Mouse (Mus musculus) olfactory bulb, adult 2 months (tissue): Measurements from ENCODE around the gene Ppp2r2c. TPM values are rescaled to one million over a fixed set of nuclear protein-coding genes. Genes with fewer than 3 reads are reported as not detected.
"Not testable (repeated sequence)": the region's sequence is repeated elsewhere in the genome, so short reads cannot be mapped to it uniquely, and the experiment has no call there.

Experiments used
- H3K27ac ChIP-seq: fragments of 200-500 bp; 2 replicates; pipeline ENCODE4 v1.5.1; 2012; ENCODE audit warnings: low read depth, low read length; ENCODE audit not compliant: insufficient read depth
- H3K4me1 ChIP-seq: fragments of 200-500 bp; 2 replicates; pipeline ENCODE4 v1.6.1; 2012; ENCODE audit warnings: low read length; ENCODE audit not compliant: control insufficient read depth, insufficient read depth
- H3K4me3 ChIP-seq: fragments of 200-500 bp; 2 replicates; pipeline ENCODE4 v1.5.1; 2012; ENCODE audit warnings: mild to moderate bottlenecking, low read depth, low read length, moderate library complexity; ENCODE audit not compliant: insufficient read depth
- CTCF ChIP-seq: fragments of 200-500 bp; IDR thresholded peaks from 2 replicates; pipeline ENCODE4 v1.5.1; 2012; ENCODE audit warnings: low read depth, mild to moderate bottlenecking, low read length, moderate library complexity; ENCODE audit not compliant: insufficient read depth
- POLR2A ChIP-seq: fragments of 200-500 bp; IDR thresholded peaks from 2 replicates; pipeline ENCODE4 v1.6.1; 2012; ENCODE audit warnings: mild to moderate bottlenecking, low read depth, low read length, moderate library complexity; ENCODE audit not compliant: insufficient read depth
- WGBS: fragments of 180-500 bp; shearing (Covaris S2); methylation state at CpG from one replicate; pipeline ENCODE4 v1.1.7; 2018; 5-methylcytosine and 5-hydroxymethylcytosine counted together
- polyA plus RNA-seq: library from polyadenylated mRNA; stranded (reverse); fragments of >200 nt; gene quantifications from 2 replicates; pipeline ENCODE4 v1.2.4, GENCODE M21; 2012; ENCODE audit warnings: low replicate concordance; ENCODE audit not compliant: missing spikeins, insufficient read depth, insufficient read length

Gene Ppp2r2c
- polyA plus RNA-seq, 1 experiment: 124 TPM

GRCm38 (mm10) chr5:36928701-36929100, 60.4 kb downstream of the Ppp2r2c start:
- TF ChIP-seq POLR2A (no peak), CTCF (no peak)
- H3K4me3 ChIP-seq: no peak overlapping the region
- WGBS: 57% methylated on average over 4 of the region's 4 CpGs
- H3K27ac ChIP-seq: no peak overlapping the region
- peaks cover 19% of the 10 kb centered on the region for H3K4me1 ChIP-seq

GRCm38 (mm10) chr5:36929376-36929775, 61.1 kb downstream of the Ppp2r2c start:
- TF ChIP-seq CTCF: no peak
- no peak for TF ChIP-seq POLR2A
- H3K27ac ChIP-seq: no peak overlapping the region
- H3K4me3 ChIP-seq: no peak overlapping the region
- WGBS: 47% methylated on average over 3 of the region's 3 CpGs
- peaks cover 13% of the 10 kb centered on the region for H3K4me1 ChIP-seq

- Histone ChIP-seq H3K4me1 (peaks cover 25% of the 10 kb centered on the region), H3K4me3 (no peak overlapping the region), H3K27ac (no peak overlapping the region)
- TF ChIP-seq CTCF (no peak), POLR2A (no peak)
- 74% methylated on average over 8 of the region's 8 CpGs for WGBS
These were observed 65.1 kb downstream of the Ppp2r2c start for GRCm38 (mm10) chr5:36933383-36933782.

- WGBS: 38% methylated on average over 17 of the region's 17 CpGs
- Histone ChIP-seq H3K4me1 (peaks cover 25% of the 10 kb centered on the region), H3K4me3 (no peak overlapping the region), H3K27ac (peak overlapping the region; percentile 34)
- no peak for TF ChIP-seq CTCF
- TF ChIP-seq POLR2A: no peak
These were observed 67.5 kb downstream of the Ppp2r2c start for GRCm38 (mm10) chr5:36935486-36936473.

- peaks cover 23% of the 10 kb centered on the region for H3K4me1 ChIP-seq
- no peak overlapping the region for H3K4me3 ChIP-seq
- 81% methylated on average over 7 of the region's 7 CpGs for WGBS
- H3K27ac ChIP-seq: 0 out of 2 replicates have a peak overlapping the region, but pooled peaks have one; percentile 34
- TF ChIP-seq CTCF (no peak), POLR2A (no peak)
These were observed 68.2 kb downstream of the Ppp2r2c start for GRCm38 (mm10) chr5:36936548-36936947.

- Histone ChIP-seq H3K4me3 (no peak overlapping the region), H3K27ac (no peak overlapping the region), H3K4me1 (peaks cover 18% of the 10 kb centered on the region)
- TF ChIP-seq CTCF (no peak), POLR2A (no peak)
- 88% methylated on average over 5 of the region's 5 CpGs for WGBS
These were observed 69.7 kb downstream of the Ppp2r2c start for GRCm38 (mm10) chr5:36938021-36938420.

GRCm38 (mm10) chr5:36938991-36939390, 70.7 kb downstream of the Ppp2r2c start:
- not testable (repeated sequence) for H3K4me3 ChIP-seq

GRCm38 (mm10) chr5:36942446-36942845, 74.1 kb downstream of the Ppp2r2c start:
- Histone ChIP-seq H3K27ac (no peak overlapping the region), H3K4me3 (no peak overlapping the region), H3K4me1 (peaks cover 16% of the 10 kb centered on the region)
- 92% methylated on average over 2 of the region's 2 CpGs for WGBS
- TF ChIP-seq CTCF: no peak
- no peak for TF ChIP-seq POLR2A

More at GRCm38 (mm10) chr5:36938991-36939390, 70.7 kb downstream of the Ppp2r2c start:
- H3K4me1 ChIP-seq: peaks cover 18% of the 10 kb centered on the region
- not testable (repeated sequence) for H3K27ac ChIP-seq
- WGBS: 78% methylated on average over 2 of the region's 2 CpGs

- H3K4me1 ChIP-seq: peaks cover 24% of the 10 kb centered on the region
- TF ChIP-seq POLR2A (no peak), CTCF (no peak)
- no peak overlapping the region; the same call in 1 of the 2 replicates for H3K27ac ChIP-seq
- H3K4me3 ChIP-seq: no peak overlapping the region
- 58% methylated on average over 5 of the region's 5 CpGs for WGBS
These were observed 76.2 kb downstream of the Ppp2r2c start for GRCm38 (mm10) chr5:36944552-36944951.
